Mouse (Mus musculus) neural tube, embryonic 14.5 days (tissue): Measurements from ENCODE around the gene H2afv. TPM values are rescaled to one million over a fixed set of nuclear protein-coding genes. Genes with fewer than 3 reads are reported as not detected.

ENCODE experiments used
- ATAC-seq: fragments of 200-750 bp; cut with Nextera tagmentation; 2 replicates; pipeline ENCODE4 v1.8.0; 2017; ENCODE audit warnings: low read depth, mild to moderate bottlenecking, moderate TSS enrichment, moderate library complexity
- H3K27ac ChIP-seq: fragments of 300-500 bp; sonication (generic); 2 replicates; pipeline ENCODE4 v1.5.1; 2014; ENCODE audit warnings: low read depth, mild to moderate bottlenecking, control low read depth, low read length, moderate library complexity, mixed read lengths
- H3K27me3 ChIP-seq: fragments of 300-500 bp; sonication (generic); 2 replicates; pipeline ENCODE4 v1.6.1; 2014; ENCODE audit warnings: low read length; ENCODE audit not compliant: control insufficient read depth, insufficient read depth
- H3K36me3 ChIP-seq: fragments of 300-500 bp; sonication (generic); 2 replicates; pipeline ENCODE4 v1.6.1; 2014; ENCODE audit warnings: low read length, mixed read lengths; ENCODE audit not compliant: control insufficient read depth, insufficient read depth
- H3K4me1 ChIP-seq: fragments of 300-500 bp; sonication (generic); 2 replicates; pipeline ENCODE4 v1.6.1; 2014; ENCODE audit warnings: low read length; ENCODE audit not compliant: control insufficient read depth, insufficient read depth
- H3K4me2 ChIP-seq: fragments of 300-500 bp; sonication (generic); 2 replicates; pipeline ENCODE4 v1.6.1; 2014; ENCODE audit warnings: mild to moderate bottlenecking, low read depth, low read length, control low read depth
- H3K4me3 ChIP-seq: fragments of 300-500 bp; sonication (generic); 2 replicates; pipeline ENCODE4 v1.5.1; 2014; ENCODE audit warnings: low read depth, low read length, control low read depth, mixed read lengths
- H3K9ac ChIP-seq: fragments of 300-500 bp; sonication (generic); replicated peaks from 2 replicates; pipeline ENCODE4 v1.6.1; 2014; ENCODE audit warnings: low read depth, mild to moderate bottlenecking, control low read depth, low read length, mixed read lengths
- H3K9me3 ChIP-seq: fragments of 300-500 bp; sonication (generic); 2 replicates; pipeline ENCODE4 v1.6.1; 2016; ENCODE audit warnings: low read length; ENCODE audit not compliant: control insufficient read depth
- WGBS: fragments of 180-500 bp; shearing (Covaris S2); extraction: QIAGEN DNeasy Blood & Tissue Kit; methylation state at CpG from one replicate; pipeline ENCODE4 v1.1.7; 2014; 5-methylcytosine and 5-hydroxymethylcytosine counted together
- microRNA-seq: library from miRNA; unstranded; fragments of <30 nt; microRNA quantifications from one replicate; pipeline ENCODE4, GENCODE M21; 2016
- polyA plus RNA-seq: library from polyadenylated mRNA; unstranded; fragments of >200 nt; fragmentation: Nextera tagmentation; extraction: Ambion mirVana; gene quantifications from 2 replicates; pipeline ENCODE4 v1.2.1, GENCODE M21; 2014

The H2afv gene
- polyA plus RNA-seq, 1 experiment from 2014 or later: 188 TPM

- Histone ChIP-seq H3K4me3 (peak overlapping the region; percentile 87), H3K4me2 (peak overlapping the region; percentile 73), H3K9ac (peak overlapping the region; percentile 97), H3K9me3 (no peaks in the 10 kb centered on the region), H3K4me1 (peaks cover 16% of the 10 kb centered on the region), H3K27ac (no peak overlapping the region), H3K27me3 (no peaks in the 10 kb centered on the region; the same call in 1 of the 2 replicates), H3K36me3 (peaks cover 20% of the 10 kb centered on the region; the same call in 1 of the 2 replicates)
- 83% methylated on average over 8 of the region's 8 CpGs for WGBS
- ATAC-seq: no peak
Measured at GRCm38 (mm10) chr11:6390376-6391053, 53.7 kb downstream of the H2afv start.

DNA sequence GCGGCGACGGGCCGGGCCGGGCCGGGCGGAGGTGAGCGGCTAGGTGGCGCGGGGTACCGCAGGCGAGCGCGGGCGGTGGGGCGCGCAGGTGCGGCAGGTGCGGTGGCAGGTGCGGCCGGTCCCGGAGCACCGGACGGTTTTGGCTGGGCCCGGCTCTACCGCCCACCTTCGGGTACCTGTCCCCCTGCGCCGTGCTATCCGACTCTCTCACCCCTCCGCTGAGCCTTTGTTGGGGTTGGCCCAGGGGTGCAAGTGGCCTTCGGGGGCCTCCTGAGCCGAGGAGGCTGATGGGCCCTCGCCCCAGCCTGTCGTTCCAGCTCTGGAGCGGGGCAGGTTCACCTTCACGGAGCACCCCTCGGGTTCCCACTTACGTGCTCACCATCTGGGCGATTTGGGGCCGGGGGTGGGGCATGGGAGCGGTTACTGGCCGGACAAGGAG, 54.7 kb downstream of the H2afv start:
- H3K9me3 ChIP-seq: no peaks in the 10 kb centered on the region
- H3K4me1 ChIP-seq: peaks cover 16% of the 10 kb centered on the region
- under 1% methylated on average over 30 of the region's 43 CpGs for WGBS
- H3K27ac ChIP-seq: peak overlapping the region; percentile 77
- peak; percentile 42 for ATAC-seq
- H3K4me3 ChIP-seq: peak overlapping the region; percentile 87
- H3K9ac ChIP-seq: peak overlapping the region; percentile 97
- H3K4me2 ChIP-seq: peak overlapping the region; percentile 73
- no peaks in the 10 kb centered on the region; the same call in 1 of the 2 replicates for H3K27me3 ChIP-seq
- peaks cover 11% of the 10 kb centered on the region; the same call in 1 of the 2 replicates for H3K36me3 ChIP-seq

- peak within 1 kb of the TSS; percentile 73 for H3K4me2 ChIP-seq
- WGBS: 7% methylated on average over 51 of the region's 60 CpGs
- H3K27me3 ChIP-seq: no peaks in the 10 kb centered on the region; the same call in 1 of the 2 replicates
- H3K36me3 ChIP-seq: peaks cover 8% of the 10 kb centered on the region; the same call in 1 of the 2 replicates
- H3K9ac ChIP-seq: peak within 1 kb of the TSS; percentile 97
- ATAC-seq: peak; percentile 99
- peak within 1 kb of the TSS; percentile 77 for H3K27ac ChIP-seq
- peak within 1 kb of the TSS; percentile 87 for H3K4me3 ChIP-seq
- H3K4me1 ChIP-seq: peaks cover 16% of the 10 kb centered on the region
- no peaks in the 10 kb centered on the region for H3K9me3 ChIP-seq
Measured at GRCm38 (mm10) chr11:6388726-6389413, 55.4 kb downstream of the H2afv start, which contains the start of gene Zmiz2. Zmiz2 (plus strand) TSS chr11:6389074.

DNA sequence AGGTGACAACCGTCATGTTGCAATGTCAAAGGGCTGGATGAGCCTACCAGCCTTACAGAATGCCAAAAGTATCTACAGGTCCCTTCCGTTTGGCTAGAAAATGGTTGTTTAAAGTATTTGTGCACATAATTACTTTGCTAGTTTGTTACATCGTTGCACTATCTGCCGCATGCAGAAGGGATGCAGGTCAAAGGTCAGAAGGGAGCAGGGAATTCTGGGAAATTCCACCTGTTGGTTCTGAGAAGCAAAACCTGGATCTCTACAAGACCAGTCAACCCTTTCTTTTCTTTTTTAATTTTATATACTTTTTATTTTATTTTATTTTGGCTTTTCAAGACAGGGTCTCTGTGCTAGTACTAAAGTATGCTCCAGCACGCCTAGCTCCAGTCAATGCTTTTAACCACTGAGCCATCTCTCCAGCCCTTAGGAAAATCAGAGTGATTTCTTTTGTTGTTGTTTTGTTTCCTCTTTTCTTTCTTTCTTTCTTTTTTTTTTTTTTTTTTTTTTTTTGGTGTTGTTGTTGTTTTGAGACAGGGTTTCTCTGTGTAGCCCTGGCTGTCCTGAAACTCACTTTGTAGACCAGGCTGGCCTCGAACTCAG, 56.0 kb downstream of the H2afv start:
- Histone ChIP-seq H3K27me3 (no peaks in the 10 kb centered on the region; the same call in 1 of the 2 replicates), H3K9ac (no peak overlapping the region), H3K27ac (peak overlapping the region; percentile 77), H3K4me2 (peak overlapping the region; percentile 38; the same call in 1 of the 2 replicates), H3K36me3 (peaks cover 8% of the 10 kb centered on the region; the same call in 1 of the 2 replicates), H3K4me1 (peaks cover 16% of the 10 kb centered on the region), H3K4me3 (peak overlapping the region; percentile 87; the same call in 1 of the 2 replicates), H3K9me3 (no peaks in the 10 kb centered on the region)
- WGBS: 96% methylated on average over 6 of the region's 6 CpGs
- ATAC-seq: no peak

- Histone ChIP-seq H3K4me2 (no peak overlapping the region), H3K27me3 (no peaks in the 10 kb centered on the region), H3K36me3 (no peaks in the 10 kb centered on the region), H3K4me3 (no peak overlapping the region), H3K27ac (no peak overlapping the region), H3K9ac (no peak overlapping the region), H3K9me3 (no peaks in the 10 kb centered on the region), H3K4me1 (no peaks in the 10 kb centered on the region)
- WGBS: 87% methylated on average over 6 of the region's 6 CpGs
- ATAC-seq: no peak
Measured at GRCm38 (mm10) chr11:6380916-6381315, 63.3 kb downstream of the H2afv start.

Small RNAs within 50 kb of the gene (microRNA-seq; reads per million reads assigned to microRNA genes)
- gene Gm22123 (not detected), gene Mir7651 (1.1 reads per million)

Other genes starting within 250 kb of the H2afv start
- 0.64 and 0.83 TPM in 2 replicates for gene A730071L15Rik, start 244.4 kb downstream of the H2afv start, polyA plus RNA-seq
- gene Nudcd3, start 244.0 kb downstream of the H2afv start, polyA plus RNA-seq: 58.0 and 65.5 TPM in 2 replicates
- 0.05 and 0.26 TPM in 2 replicates for gene Npc1l1, start 214.3 kb downstream of the H2afv start, polyA plus RNA-seq
- gene Ddx56, start 176.7 kb downstream of the H2afv start, polyA plus RNA-seq: 75.2 and 78.3 TPM in 2 replicates
- 130 and 133 TPM in 2 replicates for gene Tmed4, start 169.6 kb downstream of the H2afv start, polyA plus RNA-seq
- gene Ogdh, start 152.8 kb downstream of the H2afv start, polyA plus RNA-seq: 115 and 131 TPM in 2 replicates
- 31.4 and 32.8 TPM in 2 replicates for gene Zmiz2, start 55.4 kb downstream of the H2afv start, polyA plus RNA-seq
- gene Ppia, start 29.0 kb downstream of the H2afv start, polyA plus RNA-seq: 4,020 and 4,257 TPM in 2 replicates
- 11.4 and 11.6 TPM in 2 replicates for gene Purb, start 31.5 kb upstream of the H2afv start, polyA plus RNA-seq
- gene Myo1g, start 76.5 kb upstream of the H2afv start, polyA plus RNA-seq: 0.16 and 0.59 TPM in 2 replicates
- gene Ccm2, start 102.4 kb upstream of the H2afv start, polyA plus RNA-seq: 87.6 and 88.0 TPM in 2 replicates
- 77.6 and 96.8 TPM in 2 replicates for gene Nacad, start 161.6 kb upstream of the H2afv start, polyA plus RNA-seq
- gene Tbrg4, start 181.6 kb upstream of the H2afv start, polyA plus RNA-seq: 30.6 and 33.4 TPM in 2 replicates
- gene Wap, start 194.2 kb upstream of the H2afv start, polyA plus RNA-seq: not detected in 2 replicates
- 26.3 and 26.6 TPM in 2 replicates for gene Ramp3, start 214.1 kb upstream of the H2afv start, polyA plus RNA-seq